Mouse (Mus musculus): ENCODE data around the gene Olfml2b. TPM values are rescaled to one million over a fixed set of nuclear protein-coding genes. Genes with fewer than 3 reads are reported as not detected.

Gene Olfml2b
- polyA plus RNA-seq, 1 experiment from 2014 or later, result 11.6 TPM

GRCm38 (mm10) chr1:170651989-170652740 lies 7.8 kb downstream of the Olfml2b start:
- WGBS, result 51% methylated on average over 15 of the region's 15 CpGs
- H3K4me3 ChIP-seq (replicated peaks; ENCODE audit: low read depth, low read length), result no peak overlapping the region
- no peak for DNase-seq (ENCODE audit: low spot score)

DNA sequence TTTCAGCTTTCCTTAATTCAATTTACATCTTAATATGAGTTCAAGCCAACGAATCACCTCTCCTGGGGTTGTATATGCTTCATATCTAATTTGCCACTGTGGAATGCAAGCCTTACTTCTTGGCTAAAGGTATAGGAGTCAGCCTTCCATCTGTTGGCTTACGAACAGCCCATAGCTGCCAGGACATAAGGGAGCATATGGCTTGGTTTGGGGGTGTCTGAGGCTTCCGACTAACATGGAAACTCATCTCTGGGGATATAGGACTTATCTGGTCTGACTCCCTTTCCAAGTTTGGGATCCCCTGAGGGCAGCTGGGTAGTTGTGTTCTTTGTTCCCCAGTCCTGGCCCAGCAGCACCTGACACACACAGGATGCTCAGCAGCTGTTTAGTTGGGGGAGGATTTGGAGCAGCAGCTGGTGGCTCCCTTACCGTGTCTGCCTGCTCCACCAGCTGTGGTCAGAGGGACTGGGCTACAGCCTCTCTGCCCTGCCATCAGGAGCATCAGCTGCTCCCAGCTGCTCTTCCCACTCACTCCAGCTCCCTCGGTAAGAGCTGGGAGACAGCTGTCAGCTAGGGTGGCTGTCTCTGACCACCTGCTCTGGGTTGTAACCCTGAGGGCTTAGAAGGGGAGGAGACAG lies 11.1 kb downstream of the Olfml2b start:
- Histone ChIP-seq H3K4me2 (ENCODE audit: low read length) (no peak overlapping the region), H3K36me3 (ENCODE audit: insufficient read depth, low read length) (no peaks in the 10 kb centered on the region), H3K4me3 (replicated peaks; ENCODE audit: low read depth, low read length) (no peak overlapping the region), H3K27me3 (ENCODE audit: insufficient read depth, low read length) (no peaks in the 10 kb centered on the region), H3K9me3 (replicated peaks; ENCODE audit: low read length) (no peaks in the 10 kb centered on the region), H3K9ac (ENCODE audit: low read depth, low read length) (no peak overlapping the region), H3K27ac (no peak overlapping the region), H3K4me1 (replicated peaks; ENCODE audit: insufficient read depth, low read length) (0 out of 2 replicates have a peak, but pooled peaks cover 4% of the 10 kb centered on the region)
- no peak for DNase-seq (ENCODE audit: low spot score)
- no peak for TF ChIP-seq CTCF (IDR thresholded peaks at IDR 0.05; ENCODE audit: low read depth)
- WGBS, result 55% methylated on average over 5 of the region's 5 CpGs
- no peak for ATAC-seq (replicated peaks; ENCODE audit: low FRiP score, low read depth)

More at GRCm38 (mm10) chr1:170651989-170652740, 7.8 kb downstream of the Olfml2b start:
- Histone ChIP-seq H3K27me3 (ENCODE audit: insufficient read depth, low read length) (no peaks in the 10 kb centered on the region), H3K9ac (ENCODE audit: low read depth, low read length) (no peak overlapping the region), H3K9me3 (replicated peaks; ENCODE audit: low read length) (no peaks in the 10 kb centered on the region), H3K36me3 (ENCODE audit: insufficient read depth, low read length) (no peaks in the 10 kb centered on the region), H3K4me1 (replicated peaks; ENCODE audit: insufficient read depth, low read length) (0 out of 2 replicates have a peak, but pooled peaks cover 4% of the 10 kb centered on the region), H3K27ac (no peak overlapping the region), H3K4me2 (ENCODE audit: low read length) (no peak overlapping the region)
- TF ChIP-seq CTCF (IDR thresholded peaks at IDR 0.05; ENCODE audit: low read depth), result no peak
- no peak for ATAC-seq (replicated peaks; ENCODE audit: low FRiP score, low read depth)

DNA sequence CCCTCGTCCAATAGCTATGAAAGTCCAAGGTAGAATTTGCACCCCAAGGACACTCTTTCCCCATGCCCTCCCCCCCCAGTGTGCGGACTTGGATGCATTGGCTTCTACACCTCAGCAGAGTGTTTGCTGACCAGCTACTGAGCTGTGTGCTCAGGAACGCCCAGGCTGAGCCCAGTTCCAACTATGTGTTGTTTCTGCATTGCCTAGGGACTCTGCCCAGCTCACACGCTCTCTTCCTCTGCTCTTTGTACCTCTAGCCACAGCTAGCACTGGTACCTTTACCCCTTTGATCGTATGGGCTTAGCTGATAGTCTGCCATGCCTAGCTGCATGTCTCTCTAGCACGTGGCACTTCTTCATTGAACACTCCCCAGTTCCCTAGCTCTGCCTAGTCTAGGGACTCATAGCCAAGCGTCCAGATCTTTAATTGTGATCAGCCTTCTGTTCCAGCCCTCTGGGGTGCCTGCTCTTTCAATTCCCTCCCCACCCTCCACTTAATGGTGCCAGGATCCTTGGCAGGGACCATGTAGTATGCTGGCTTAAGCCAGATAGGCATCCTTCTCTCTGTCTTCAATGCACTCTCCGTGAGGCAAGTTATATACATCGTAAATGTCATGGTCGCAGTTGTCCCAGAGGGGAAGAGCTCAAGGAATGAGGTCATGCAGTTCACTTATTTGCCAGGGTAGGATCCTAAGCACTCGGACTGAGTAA lies 12.3 kb downstream of the Olfml2b start:
- Histone ChIP-seq H3K36me3 (ENCODE audit: insufficient read depth, low read length) (no peaks in the 10 kb centered on the region), H3K4me3 (replicated peaks; ENCODE audit: low read depth, low read length) (no peak overlapping the region), H3K4me2 (ENCODE audit: low read length) (no peak overlapping the region), H3K9ac (ENCODE audit: low read depth, low read length) (no peak overlapping the region), H3K9me3 (replicated peaks; ENCODE audit: low read length) (no peaks in the 10 kb centered on the region), H3K27ac (no peak overlapping the region), H3K4me1 (replicated peaks; ENCODE audit: insufficient read depth, low read length) (no peaks in the 10 kb centered on the region), H3K27me3 (ENCODE audit: insufficient read depth, low read length) (no peaks in the 10 kb centered on the region)
- ATAC-seq (replicated peaks; ENCODE audit: low FRiP score, low read depth), result no peak
- DNase-seq (ENCODE audit: low spot score), result no peak
- TF ChIP-seq CTCF (IDR thresholded peaks at IDR 0.05; ENCODE audit: low read depth), result no peak
- 75% methylated on average over 11 of the region's 11 CpGs for WGBS

GRCm38 (mm10) chr1:170657228-170657521 lies 12.8 kb downstream of the Olfml2b start:
- Histone ChIP-seq H3K4me2 (ENCODE audit: low read length) (no peak overlapping the region), H3K36me3 (ENCODE audit: insufficient read depth, low read length) (no peaks in the 10 kb centered on the region), H3K27me3 (ENCODE audit: insufficient read depth, low read length) (no peaks in the 10 kb centered on the region), H3K4me1 (replicated peaks; ENCODE audit: insufficient read depth, low read length) (no peaks in the 10 kb centered on the region), H3K9me3 (replicated peaks; ENCODE audit: low read length) (no peaks in the 10 kb centered on the region), H3K9ac (ENCODE audit: low read depth, low read length) (no peak overlapping the region), H3K4me3 (replicated peaks; ENCODE audit: low read depth, low read length) (no peak overlapping the region), H3K27ac (no peak overlapping the region)
- no peak for TF ChIP-seq CTCF (IDR thresholded peaks at IDR 0.05; ENCODE audit: low read depth)
- no peak for ATAC-seq (replicated peaks; ENCODE audit: low FRiP score, low read depth)
- WGBS, result 36% methylated on average over 2 of the region's 2 CpGs
- DNase-seq (ENCODE audit: low spot score), result no peak

GRCm38 (mm10) chr1:170657643-170658314 lies 13.4 kb downstream of the Olfml2b start:
- Histone ChIP-seq H3K27ac (no peak overlapping the region), H3K4me3 (replicated peaks; ENCODE audit: low read depth, low read length) (no peak overlapping the region), H3K4me2 (ENCODE audit: low read length) (no peak overlapping the region), H3K27me3 (ENCODE audit: insufficient read depth, low read length) (no peaks in the 10 kb centered on the region), H3K36me3 (ENCODE audit: insufficient read depth, low read length) (no peaks in the 10 kb centered on the region), H3K4me1 (replicated peaks; ENCODE audit: insufficient read depth, low read length) (no peaks in the 10 kb centered on the region), H3K9ac (ENCODE audit: low read depth, low read length) (no peak overlapping the region), H3K9me3 (replicated peaks; ENCODE audit: low read length) (no peaks in the 10 kb centered on the region)
- WGBS, result 58% methylated on average over 13 of the region's 13 CpGs
- TF ChIP-seq CTCF (IDR thresholded peaks at IDR 0.05; ENCODE audit: low read depth), result no peak
- ATAC-seq (replicated peaks; ENCODE audit: low FRiP score, low read depth) (no peak), DNase-seq (ENCODE audit: low spot score) (no peak)

DNA sequence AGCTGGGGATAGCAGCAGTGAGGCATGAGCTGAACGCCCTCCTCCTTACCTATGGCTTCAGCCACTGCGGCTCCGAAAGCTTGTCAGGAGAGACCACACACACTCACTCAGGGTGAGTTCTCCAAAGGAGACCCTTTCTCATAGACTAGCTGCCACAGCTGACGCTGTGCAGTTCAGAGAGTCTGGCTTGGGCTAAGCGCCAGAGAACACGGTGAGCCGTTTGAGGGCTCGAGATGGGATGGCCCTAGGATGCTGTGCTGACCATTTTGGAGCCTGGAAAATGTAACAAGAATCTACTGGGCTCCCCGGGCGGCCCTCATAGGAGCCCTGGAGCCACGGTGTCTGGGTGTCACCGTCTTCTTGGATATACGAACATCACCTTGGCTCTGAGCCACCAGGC lies 14.9 kb downstream of the Olfml2b start:
- ATAC-seq (replicated peaks; ENCODE audit: low FRiP score, low read depth) (no peak), DNase-seq (ENCODE audit: low spot score) (no peak)
- Histone ChIP-seq H3K4me2 (ENCODE audit: low read length) (no peak overlapping the region), H3K27me3 (ENCODE audit: insufficient read depth, low read length) (no peaks in the 10 kb centered on the region), H3K4me1 (replicated peaks; ENCODE audit: insufficient read depth, low read length) (no peaks in the 10 kb centered on the region), H3K36me3 (ENCODE audit: insufficient read depth, low read length) (no peaks in the 10 kb centered on the region), H3K9me3 (replicated peaks; ENCODE audit: low read length) (no peaks in the 10 kb centered on the region), H3K4me3 (replicated peaks; ENCODE audit: low read depth, low read length) (no peak overlapping the region), H3K27ac (no peak overlapping the region), H3K9ac (ENCODE audit: low read depth, low read length) (no peak overlapping the region)
- no peak for TF ChIP-seq CTCF (IDR thresholded peaks at IDR 0.05; ENCODE audit: low read depth)
- WGBS, result 76% methylated on average over 13 of the region's 13 CpGs
